ENCODE assay signal across 8 mouse cellular contexts in genomic region chr16:57606444-57607227, GRCm38 (mm10). TPM values are rescaled to one million over a fixed set of nuclear protein-coding genes. Genes with fewer than 3 reads are reported as not detected.
A peak's percentile ranks its signal among the peaks of the same experiment; 100 is the strongest.
DNase-seq lines count a peak whose midpoint lies in the region; ATAC-seq and TF ChIP-seq lines count a peak whose summit lies in the region.

TSS of gene Cmss1 (minus strand) at chr16:57606864.

- H3K9ac ChIP-seq in forebrain, embryonic 16.5 days (replicated peaks; ENCODE audit: low read depth, low read length) = peak within 1 kb of the TSS; percentile 73
- peak within 1 kb of the TSS; percentile 72 for H3K9ac ChIP-seq in lung, embryonic 15.5 days

- TF ChIP-seq CTCF in G1E (IDR thresholded peaks at IDR 0.05; ENCODE audit: low read depth, low read length) = no peak

- H3K4me3 ChIP-seq in G1E (ENCODE audit: low read depth, low read length) = peak within 1 kb of the TSS; percentile 100
- peak within 1 kb of the TSS; percentile 94 for H3K4me3 ChIP-seq in forebrain, embryonic 16.5 days (replicated peaks; ENCODE audit: low read length)
- peak within 1 kb of the TSS; percentile 93 for H3K4me3 ChIP-seq in lung, embryonic 15.5 days

- H3K4me2 ChIP-seq in forebrain, embryonic 16.5 days (ENCODE audit: low read length) = peak within 1 kb of the TSS; percentile 93
- peak within 1 kb of the TSS; percentile 79 for H3K4me2 ChIP-seq in lung, embryonic 15.5 days

- 0 out of 2 replicates have a peak, but pooled peaks cover 7% of the 10 kb centered on the region for H3K27me3 ChIP-seq in G1E (ENCODE audit: insufficient read depth, low read length)
- no peaks in the 10 kb centered on the region for H3K27me3 ChIP-seq in forebrain, embryonic 16.5 days (replicated peaks; ENCODE audit: control insufficient read depth, insufficient read depth, low read length)
- H3K27me3 ChIP-seq in lung, embryonic 15.5 days = no peaks in the 10 kb centered on the region

- H3K9me3 ChIP-seq in G1E (replicated peaks) = no peaks in the 10 kb centered on the region
- H3K9me3 ChIP-seq in forebrain, embryonic 16.5 days (ENCODE audit: control insufficient read depth, low read length) = no peaks in the 10 kb centered on the region
- no peaks in the 10 kb centered on the region for H3K9me3 ChIP-seq in lung, embryonic 15.5 days

- peak; percentile 67 for DNase-seq in G1E (ENCODE audit: low spot score)
- DNase-seq in cerebellum, adult 18-20 months = peak; percentile 62 to 80
- DNase-seq in heart, postnatal 4 days = peak; percentile 89
- peak; percentile 59 to 80 for DNase-seq in layer of hippocampus, adult 8-10 months (ENCODE audit: low spot score in 2 of 2)
- DNase-seq in ovary, adult 18-20 months (ENCODE audit: low spot score) = peak; percentile 51
- DNase-seq in thymus, postnatal 0 days (ENCODE audit: low spot score) = peak; percentile 89

- WGBS in forebrain, embryonic 16.5 days = under 1% methylated on average over 64 of the region's 64 CpGs
- under 1% methylated on average over 64 of the region's 64 CpGs for WGBS in lung, embryonic 15.5 days

- H3K27ac ChIP-seq in forebrain, embryonic 16.5 days (ENCODE audit: low read length) = peak within 1 kb of the TSS; percentile 80
- H3K27ac ChIP-seq in lung, embryonic 15.5 days = peak within 1 kb of the TSS; percentile 58

- peaks cover 8% of the 10 kb centered on the region for H3K36me3 ChIP-seq in G1E (replicated peaks)
- H3K36me3 ChIP-seq in forebrain, embryonic 16.5 days (ENCODE audit: control insufficient read depth, insufficient read depth) = no peaks in the 10 kb centered on the region
- H3K36me3 ChIP-seq in lung, embryonic 15.5 days = no peaks in the 10 kb centered on the region

- peak; percentile 88 for ATAC-seq in G1E (ENCODE audit: extremely low read depth, insufficient number of reproducible peaks, low FRiP score, poor library complexity, severe bottlenecking)
- ATAC-seq in forebrain, embryonic 16.5 days = peak; percentile 95
- ATAC-seq in lung, embryonic 15.5 days (ENCODE audit: borderline replicate concordance, extremely low read depth, low FRiP score, low TSS enrichment) = peak; percentile 88

- H3K4me1 ChIP-seq in G1E (ENCODE audit: insufficient read depth, low read depth, low read length) = peaks cover 23% of the 10 kb centered on the region
- peaks cover 4% of the 10 kb centered on the region for H3K4me1 ChIP-seq in forebrain, embryonic 16.5 days (replicated peaks; ENCODE audit: control insufficient read depth, insufficient read depth, low read length)
- H3K4me1 ChIP-seq in lung, embryonic 15.5 days = peaks cover 16% of the 10 kb centered on the region; the same call in 1 of the 2 replicates

RNA-seq across cellular contexts. Expression of gene Cmss1, which starts in this region (rescaled TPM):
- total RNA-seq in G1E (2014; fragmentation: Nextera tagmentation) (12.8 and 20.6 TPM in 2 replicates), G1E (2017) (66.3 and 69.1 TPM in 2 replicates)
- 66.7 and 78.5 TPM in 2 replicates for polyA plus RNA-seq in G1E (2012)
- polyA plus RNA-seq in forebrain, embryonic 16.5 days (2015; fragmentation: Nextera tagmentation; extraction: Ambion mirVana) = 38.6 and 39.9 TPM in 2 replicates
- 10 to 100 TPM; 33.9 to 39.6 TPM for total RNA-seq in heart, postnatal 4 days (2021)
- total RNA-seq in layer of hippocampus, adult 8-10 months (2022) = 10 to 100 TPM; 17.1 to 20.4 (median 18.0) TPM
- polyA plus RNA-seq in lung, embryonic 15.5 days (2015; fragmentation: Nextera tagmentation; extraction: Ambion mirVana) = 55.4 and 57.6 TPM in 2 replicates
- polyA plus RNA-seq in thymus, postnatal 0 days (2015; fragmentation: Nextera tagmentation; extraction: Ambion mirVana) = 52.1 and 55.4 TPM in 2 replicates

Comparison
In these comparisons a context has a peak if more than half of its experiments do, and no peak if none do; other contexts are left out.
1. Peak in every context shown above with its lines: DNase-seq, ATAC-seq, H3K4me3 ChIP-seq and H3K27ac ChIP-seq.